Mouse (Mus musculus) MEL (cell line): ENCODE data around the gene Cds2. TPM values are rescaled to one million over a fixed set of nuclear protein-coding genes. Genes with fewer than 3 reads are reported as not detected.

Source experiments
- DNase-seq: peaks from one replicate; pipeline ENCODE4 v3.0.0; 2011; ENCODE audit warnings: low read depth, low spot score
- H3K27ac ChIP-seq: 2 replicates; pipeline ENCODE4 v1.5.1; 2012; ENCODE audit warnings: low read depth, mild to moderate bottlenecking, control low read depth, low read length, moderate library complexity; ENCODE audit not compliant: control insufficient read depth
- H3K27me3 ChIP-seq, 2 experiments: fragments of 150-350 bp in 1 of 2; sonication (generic) in 1 of 2; 2 replicates each; pipeline ENCODE4 v1.6.1; 2012; ENCODE audit warnings: low read length in 2 of 2, mild to moderate bottlenecking in 2 of 2, improper control_type of control experiment in 1 of 2, moderate library complexity in 1 of 2; ENCODE audit not compliant: insufficient read depth in 2 of 2, control insufficient read depth in 1 of 2
- H3K36me3 ChIP-seq, 2 experiments: 2 replicates each; pipeline ENCODE4 v1.6.1; 2012 to 2014; ENCODE audit warnings: low read length in 2 of 2, improper control_type of control experiment in 1 of 2, inconsistent platforms in 1 of 2, mild to moderate bottlenecking in 1 of 2; ENCODE audit not compliant: insufficient read depth in 2 of 2, control insufficient read depth in 1 of 2
- H3K4me1 ChIP-seq, 2 experiments: fragments of 150-350 bp in 1 of 2; sonication (generic) in 1 of 2; 2 replicates each; pipeline ENCODE4 v1.6.1; 2012; ENCODE audit warnings: low read length in 2 of 2, improper control_type of control experiment in 1 of 2, mild to moderate bottlenecking in 1 of 2; ENCODE audit not compliant: insufficient read depth in 2 of 2, control insufficient read depth in 1 of 2
- H3K4me3 ChIP-seq, 2 experiments: fragments of 150-350 bp in 1 of 2; sonication (generic) in 1 of 2; 2 replicates each; pipeline ENCODE4 v1.5.1; 2012; ENCODE audit warnings: low read depth in 2 of 2, low read length in 2 of 2, mild to moderate bottlenecking in 2 of 2, moderate library complexity in 2 of 2, control low read depth in 1 of 2, improper control_type of control experiment in 1 of 2; ENCODE audit not compliant: control insufficient read depth in 1 of 2, insufficient read depth in 1 of 2
- H3K79me2 ChIP-seq: 2 replicates; pipeline ENCODE4 v1.6.1; 2012; ENCODE audit warnings: mild to moderate bottlenecking, low read length, moderate library complexity; ENCODE audit not compliant: control insufficient read depth, poor library complexity, insufficient read depth
- H3K9ac ChIP-seq: 2 replicates; pipeline ENCODE4 v1.6.1; 2012; ENCODE audit warnings: low read depth, mild to moderate bottlenecking, control low read depth, low read length, moderate library complexity; ENCODE audit not compliant: control insufficient read depth, poor library complexity, severe bottlenecking
- H3K9me3 ChIP-seq: fragments of 150-350 bp; sonication (generic); replicated peaks from 2 replicates; pipeline ENCODE4 v1.6.1; 2012; ENCODE audit warnings: mild to moderate bottlenecking, low read length, improper control_type of control experiment, moderate library complexity; ENCODE audit not compliant: insufficient read depth
- BHLHE40 ChIP-seq: IDR thresholded peaks from 2 replicates; pipeline ENCODE4 v1.6.1; 2012; ENCODE audit warnings: low read depth, mild to moderate bottlenecking, inconsistent platforms, low read length, improper control_type of control experiment, borderline replicate concordance
- CHD1 ChIP-seq: IDR thresholded peaks from 2 replicates; pipeline ENCODE4 v1.6.1; 2012; ENCODE audit warnings: low read depth, mild to moderate bottlenecking, inconsistent platforms, low read length, improper control_type of control experiment
- CHD2 ChIP-seq: IDR thresholded peaks from 2 replicates; pipeline ENCODE4 v1.6.1; 2011; ENCODE audit warnings: low read length, improper control_type of control experiment
- CTCF ChIP-seq, 3 experiments: IDR thresholded peaks in 2 of 3; conservative IDR thresholded peaks in 1 of 3; 2 replicates each; pipeline ENCODE4 v1.5.1; 2011 to 2012; ENCODE audit warnings: low read length in 3 of 3, low read depth in 2 of 3, mild to moderate bottlenecking in 2 of 3, improper control_type of control experiment in 1 of 3, inconsistent platforms in 1 of 3, mixed read lengths in 1 of 3, moderate library complexity in 1 of 3; ENCODE audit not compliant: control insufficient read depth in 1 of 3, insufficient read depth in 1 of 3, poor library complexity in 1 of 3, severe bottlenecking in 1 of 3
- E2F4 ChIP-seq: IDR thresholded peaks from 2 replicates; pipeline ENCODE4 v1.6.1; 2011; ENCODE audit warnings: low read depth, low read length, improper control_type of control experiment, borderline replicate concordance
- ELF1 ChIP-seq: IDR thresholded peaks from 2 replicates; pipeline ENCODE4 v1.6.1; 2014; ENCODE audit warnings: low read depth, mild to moderate bottlenecking, inconsistent platforms, low read length, improper control_type of control experiment, moderate library complexity
- EP300 ChIP-seq, 2 experiments: IDR thresholded peaks; 2 replicates each; pipeline ENCODE4 v1.6.1; 2011; ENCODE audit warnings: improper control_type of control experiment in 2 of 2, low read length in 2 of 2, low read depth in 1 of 2, mild to moderate bottlenecking in 1 of 2
- ETS1 ChIP-seq: IDR thresholded peaks from 2 replicates; pipeline ENCODE4 v1.6.1; 2012; ENCODE audit warnings: low read depth, mild to moderate bottlenecking, inconsistent platforms, low read length, improper control_type of control experiment, moderate library complexity
- GABPA ChIP-seq: IDR thresholded peaks from 2 replicates; pipeline ENCODE4 v1.6.1; 2012; ENCODE audit warnings: low read depth, mild to moderate bottlenecking, inconsistent platforms, low read length, improper control_type of control experiment, moderate library complexity
- GATA1 ChIP-seq: IDR thresholded peaks from 2 replicates; pipeline ENCODE4 v1.6.1; 2011; ENCODE audit warnings: low read depth, low read length, improper control_type of control experiment
- HCFC1 ChIP-seq: IDR thresholded peaks from 2 replicates; pipeline ENCODE4 v1.6.1; 2012; ENCODE audit warnings: low read depth, mild to moderate bottlenecking, inconsistent platforms, low read length, improper control_type of control experiment, moderate library complexity
- JUND ChIP-seq: IDR thresholded peaks from 2 replicates; pipeline ENCODE4 v1.6.1; 2011; ENCODE audit warnings: low read depth, mild to moderate bottlenecking, improper control_type of control experiment, low read length
- MAX ChIP-seq: IDR thresholded peaks from 2 replicates; pipeline ENCODE4 v1.6.1; 2011; ENCODE audit warnings: low read length, improper control_type of control experiment
- MAZ ChIP-seq: IDR thresholded peaks from 2 replicates; pipeline ENCODE4 v1.6.1; 2012; ENCODE audit warnings: low read depth, mild to moderate bottlenecking, inconsistent platforms, low read length, improper control_type of control experiment
- MEF2A ChIP-seq: IDR thresholded peaks from 2 replicates; pipeline ENCODE4 v1.6.1; 2014; ENCODE audit warnings: low read depth, mild to moderate bottlenecking, inconsistent platforms, low read length, improper control_type of control experiment; ENCODE audit not compliant: poor library complexity, insufficient replicate concordance, severe bottlenecking; ENCODE audit errors: extremely low read depth
- MXI1 ChIP-seq: IDR thresholded peaks from 2 replicates; pipeline ENCODE4 v1.6.1; 2011; ENCODE audit warnings: mild to moderate bottlenecking, low read depth, low read length, improper control_type of control experiment
- MYB ChIP-seq: IDR thresholded peaks from 2 replicates; pipeline ENCODE4 v1.6.1; 2011; ENCODE audit warnings: mild to moderate bottlenecking, low read depth, low read length, improper control_type of control experiment
- MYC ChIP-seq: IDR thresholded peaks from 2 replicates; pipeline ENCODE4 v1.6.1; 2011; ENCODE audit warnings: low read depth, mild to moderate bottlenecking, low read length, improper control_type of control experiment, moderate library complexity
- NELFE ChIP-seq: IDR thresholded peaks from 2 replicates; pipeline ENCODE4 v1.6.1; 2011; ENCODE audit warnings: low read depth, low read length, improper control_type of control experiment
- NRF1 ChIP-seq: IDR thresholded peaks from 2 replicates; pipeline ENCODE4 v1.6.1; 2014; ENCODE audit warnings: low read depth, mild to moderate bottlenecking, inconsistent platforms, low read length, improper control_type of control experiment, moderate library complexity; ENCODE audit not compliant: poor library complexity, insufficient read depth, severe bottlenecking
- POLR2A ChIP-seq, 2 experiments: IDR thresholded peaks; 2 replicates each; pipeline ENCODE4 v1.6.1; 2011 to 2012; ENCODE audit warnings: low read length in 2 of 2, mild to moderate bottlenecking in 2 of 2, control low read depth in 1 of 2, improper control_type of control experiment in 1 of 2, low read depth in 1 of 2, moderate library complexity in 1 of 2; ENCODE audit not compliant: control insufficient read depth in 1 of 2, insufficient read depth in 1 of 2, poor library complexity in 1 of 2
- POLR2AphosphoS2 ChIP-seq: IDR thresholded peaks from 2 replicates; pipeline ENCODE4 v1.6.1; 2011; ENCODE audit warnings: low read length, improper control_type of control experiment
- POLR2AphosphoS5 ChIP-seq: IDR thresholded peaks from 2 replicates; pipeline ENCODE4 v1.6.1; 2012; ENCODE audit warnings: low read depth, borderline replicate concordance, mild to moderate bottlenecking, inconsistent platforms, low read length, moderate library complexity, mixed read lengths
- RAD21 ChIP-seq: IDR thresholded peaks from 2 replicates; pipeline ENCODE4 v1.6.1; 2011; ENCODE audit warnings: mild to moderate bottlenecking, low read depth, low read length, improper control_type of control experiment
- RCOR1 ChIP-seq: IDR thresholded peaks from 2 replicates; pipeline ENCODE4 v1.6.1; 2012; ENCODE audit warnings: low read depth, mild to moderate bottlenecking, inconsistent platforms, low read length, improper control_type of control experiment
- SIN3A ChIP-seq: IDR thresholded peaks from 2 replicates; pipeline ENCODE4 v1.6.1; 2012; ENCODE audit warnings: low read length, improper control_type of control experiment, inconsistent platforms
- SMC3 ChIP-seq: IDR thresholded peaks from 2 replicates; pipeline ENCODE4 v1.6.1; 2011; ENCODE audit warnings: low read depth, low read length, improper control_type of control experiment
- TAL1 ChIP-seq: IDR thresholded peaks from 2 replicates; pipeline ENCODE4 v1.6.1; 2012; ENCODE audit warnings: mild to moderate bottlenecking, inconsistent platforms, low read length, moderate library complexity, mixed read lengths
- TBP ChIP-seq: IDR thresholded peaks from 2 replicates; pipeline ENCODE4 v1.8.0; 2011; ENCODE audit warnings: low read depth, low read length, improper control_type of control experiment
- TCF12 ChIP-seq: IDR thresholded peaks from 2 replicates; pipeline ENCODE4 v1.6.1; 2014; ENCODE audit warnings: low read depth, mild to moderate bottlenecking, inconsistent platforms, low read length, improper control_type of control experiment, moderate library complexity
- USF1 ChIP-seq: IDR thresholded peaks from 2 replicates; pipeline ENCODE4 v1.6.1; 2014; ENCODE audit warnings: low read depth, mild to moderate bottlenecking, inconsistent platforms, low read length, improper control_type of control experiment, moderate library complexity
- USF2 ChIP-seq, 2 experiments: IDR thresholded peaks; 2 replicates each; pipeline ENCODE4 v1.6.1; 2011 to 2012; ENCODE audit warnings: improper control_type of control experiment in 2 of 2, low read length in 2 of 2, borderline replicate concordance in 1 of 2, inconsistent platforms in 1 of 2, low read depth in 1 of 2, mild to moderate bottlenecking in 1 of 2; ENCODE audit not compliant: insufficient read depth in 1 of 2
- ZC3H11A ChIP-seq: IDR thresholded peaks from 2 replicates; pipeline ENCODE4 v1.6.1; 2012; ENCODE audit warnings: low read depth, mild to moderate bottlenecking, inconsistent platforms, low read length, improper control_type of control experiment
- ZKSCAN1 ChIP-seq: IDR thresholded peaks from 2 replicates; pipeline ENCODE4 v1.6.1; 2012; ENCODE audit warnings: low read depth, mild to moderate bottlenecking, inconsistent platforms, low read length, improper control_type of control experiment, moderate library complexity
- ZMIZ1 ChIP-seq: IDR thresholded peaks from 2 replicates; pipeline ENCODE4 v1.6.1; 2012; ENCODE audit warnings: low read depth, mild to moderate bottlenecking, inconsistent platforms, low read length, improper control_type of control experiment, moderate library complexity
- ZNF384 ChIP-seq: IDR thresholded peaks from 2 replicates; pipeline ENCODE4 v1.6.1; 2012; ENCODE audit warnings: low read depth, mild to moderate bottlenecking, inconsistent platforms, low read length, improper control_type of control experiment
- polyA plus RNA-seq, 2 experiments: library from polyadenylated mRNA; stranded (reverse) in 1 of 2; unstranded in 1 of 2; fragments of >175 nt in 1 of 2; fragments of >200 nt in 1 of 2; gene quantifications; 2 replicates each; pipeline versions ENCODE4 v1.2.1 to v1.2.4; 2012; ENCODE audit warnings: low replicate concordance in 2 of 2, low read depth in 1 of 2; ENCODE audit not compliant: insufficient read length in 2 of 2, insufficient read depth in 1 of 2, missing spikeins in 1 of 2
- total RNA-seq: library from RNA; depleted of rRNA; stranded (reverse); fragments of 300-350 nt; gene quantifications from 2 replicates; pipeline ENCODE4 v1.2.3, GENCODE M21; 2012

Cds2 gene
- total and polyA plus RNA-seq, 3 experiments: 8.8 to 28.5 TPM; not detected in 1

DNA sequence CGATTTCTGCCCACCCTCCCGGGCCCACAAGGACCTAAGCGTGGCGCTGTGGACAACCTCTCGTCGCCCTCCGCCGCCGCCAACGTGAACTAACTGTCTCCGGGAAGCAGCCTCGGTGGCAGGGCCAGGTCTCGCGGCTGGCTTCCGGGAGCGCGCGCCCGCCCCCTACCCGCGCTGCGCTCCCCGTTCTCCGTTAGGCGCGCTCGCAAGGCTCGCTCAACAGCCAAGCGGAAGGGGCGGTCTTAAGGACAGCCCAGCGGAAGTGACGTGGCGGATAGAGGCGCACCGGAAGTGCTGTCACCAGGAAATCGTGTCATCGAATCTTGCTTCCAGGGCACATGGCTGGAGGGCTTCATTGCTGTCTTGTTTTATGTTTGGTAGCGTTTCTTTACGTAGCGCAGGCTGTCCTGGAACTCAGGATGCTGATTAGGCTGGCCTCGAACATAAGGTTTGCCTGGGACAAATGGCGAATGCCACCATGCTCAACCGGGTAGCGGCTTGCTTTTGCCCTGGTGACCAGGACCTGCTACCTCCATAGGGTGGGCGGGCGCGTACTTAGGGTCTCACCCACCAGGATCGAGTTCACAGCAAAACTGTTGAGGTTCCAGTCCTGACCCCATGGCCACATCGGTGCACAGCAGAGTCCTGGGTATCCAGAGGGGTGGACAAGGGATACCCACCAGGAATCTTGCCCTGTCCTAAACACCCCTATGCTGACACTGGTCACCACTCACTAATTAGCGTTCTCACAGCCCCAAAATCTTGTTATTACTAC lies 15.2 kb upstream of the Cds2 start, which contains the start of gene Tmem230:
Gene Tmem230 (minus strand): TSS at position 269 of the 775 bp plus-strand sequence.
- H3K4me1 ChIP-seq: no peaks in the 10 kb centered on the region; a peak in 2 of 4 replicates
- H3K4me3 ChIP-seq: peak within 1 kb of the TSS; percentile 43 to 77
- H3K79me2 ChIP-seq: peaks cover 17% of the 10 kb centered on the region
- peaks cover 12 to 28% of the 10 kb centered on the region in 2 experiments for H3K36me3 ChIP-seq
- DNase-seq: peak; percentile 92
- H3K27me3 ChIP-seq: no peaks in the 10 kb centered on the region
- H3K9me3 ChIP-seq: no peaks in the 10 kb centered on the region
- H3K27ac ChIP-seq: peak within 1 kb of the TSS; percentile 79
- peak within 1 kb of the TSS; percentile 84 for H3K9ac ChIP-seq
- TF ChIP-seq TAL1: no peak
- peak; percentile 22; the same call in 1 of the 2 replicates for TF ChIP-seq NELFE
- TF ChIP-seq NRF1: no peak
- no peak for TF ChIP-seq RAD21
- TF ChIP-seq EP300 (IDR thresholded peaks at IDR 0.05; ENCODE audit: low read depth in 1 of 2, low read length in 2 of 2): no peak
- no peak for TF ChIP-seq CHD1
- TF ChIP-seq ZNF384: no peak
- TF ChIP-seq MEF2A: no peak
- peak; percentile 54 to 77; a peak in 3 of 4 replicates for TF ChIP-seq POLR2A (IDR thresholded peaks at IDR 0.05; ENCODE audit: control insufficient read depth in 1 of 2, insufficient read depth in 1 of 2, low read depth in 1 of 2, low read length in 2 of 2, poor library complexity in 1 of 2)
- TF ChIP-seq ZMIZ1: peak; percentile 20; the same call in 1 of the 2 replicates
- TF ChIP-seq MAZ: 0 out of 2 replicates have a peak, but pooled peaks have one; percentile 47
- TF ChIP-seq HCFC1: peak; percentile 85
- no peak for TF ChIP-seq USF2 (IDR thresholded peaks at IDR 0.05; ENCODE audit: borderline replicate concordance in 1 of 2, insufficient read depth in 1 of 2, low read depth in 1 of 2, low read length in 2 of 2)
- no peak for TF ChIP-seq USF1
- TF ChIP-seq ZKSCAN1: no peak
- TF ChIP-seq TCF12: no peak
- no peak for TF ChIP-seq CHD2
- TF ChIP-seq MYB: no peak
- no peak for TF ChIP-seq SMC3
- TF ChIP-seq POLR2AphosphoS5: no peak
- TF ChIP-seq BHLHE40: no peak
- peak; percentile 85 for TF ChIP-seq MAX
- peak; percentile 45; the same call in 1 of the 2 replicates for TF ChIP-seq TBP
- no peak for TF ChIP-seq JUND
- no peak for TF ChIP-seq E2F4
- TF ChIP-seq CTCF (IDR thresholded peaks at IDR 0.05 in 2 of 3, conservative IDR thresholded peaks at IDR 0.05 in 1 of 3; ENCODE audit: control insufficient read depth in 1 of 3, insufficient read depth in 1 of 3, low read depth in 2 of 3, low read length in 3 of 3, poor library complexity in 1 of 3, severe bottlenecking in 1 of 3): 0 out of 6 replicates have a peak, but pooled peaks of 1 of the 3 experiments have one; percentile 17
- TF ChIP-seq ETS1: peak; percentile 20; the same call in 1 of the 2 replicates
- no peak for TF ChIP-seq GATA1
- no peak for TF ChIP-seq GABPA
- TF ChIP-seq MXI1: peak; percentile 47; the same call in 1 of the 2 replicates
- peak; percentile 88 for TF ChIP-seq MYC
- TF ChIP-seq RCOR1: no peak
- TF ChIP-seq ELF1: peak; percentile 86
- TF ChIP-seq SIN3A: peak; percentile 21; the same call in 1 of the 2 replicates
- no peak for TF ChIP-seq ZC3H11A
- peak; percentile 88 for TF ChIP-seq POLR2AphosphoS2
